Mouse (Mus musculus): ENCODE measurements around the gene Olfr877. TPM values are rescaled to one million over a fixed set of nuclear protein-coding genes. Genes with fewer than 3 reads are reported as not detected.

Olfr877 gene
- not detected in 2 replicates for polyA plus RNA-seq (2016; fragmentation: Nextera tagmentation; extraction: Ambion mirVana)

DNA sequence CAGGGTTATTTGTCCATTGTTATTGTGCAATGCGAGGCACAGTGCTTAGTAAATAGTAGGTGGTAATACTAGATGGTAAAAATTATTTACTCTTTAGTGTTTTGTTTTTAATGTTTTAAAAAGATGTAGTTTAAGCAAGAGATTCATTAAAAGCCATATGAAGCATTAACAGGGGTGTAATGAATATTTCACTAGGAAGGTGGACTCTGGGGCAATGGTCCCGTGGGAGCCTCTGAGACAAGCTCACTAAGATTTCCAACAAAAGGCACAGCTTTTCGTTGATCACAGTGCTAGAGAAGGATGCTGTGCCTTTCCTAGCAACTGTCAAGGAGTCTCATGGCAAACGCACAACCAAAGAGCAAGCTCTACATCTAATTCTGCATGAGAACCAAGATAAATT lies at the start of gene Olfr877:
TSS of gene Olfr877 (plus strand) at position 301 of the 400 bp plus-strand sequence.
- Histone ChIP-seq H3K9me3 (no peaks in the 10 kb centered on the region), H3K27me3 (ENCODE audit: insufficient read depth, poor library complexity, severe bottlenecking) (no peaks in the 10 kb centered on the region), H3K4me3 (no peak within 1 kb of the TSS), H3K36me3 (no peaks in the 10 kb centered on the region), H3K4me1 (no peaks in the 10 kb centered on the region), H3K27ac (no peak within 1 kb of the TSS)
- 80% methylated on average over 4 of the region's 4 CpGs for WGBS
- DNase-seq (ENCODE audit: low spot score), result no peak

DNA sequence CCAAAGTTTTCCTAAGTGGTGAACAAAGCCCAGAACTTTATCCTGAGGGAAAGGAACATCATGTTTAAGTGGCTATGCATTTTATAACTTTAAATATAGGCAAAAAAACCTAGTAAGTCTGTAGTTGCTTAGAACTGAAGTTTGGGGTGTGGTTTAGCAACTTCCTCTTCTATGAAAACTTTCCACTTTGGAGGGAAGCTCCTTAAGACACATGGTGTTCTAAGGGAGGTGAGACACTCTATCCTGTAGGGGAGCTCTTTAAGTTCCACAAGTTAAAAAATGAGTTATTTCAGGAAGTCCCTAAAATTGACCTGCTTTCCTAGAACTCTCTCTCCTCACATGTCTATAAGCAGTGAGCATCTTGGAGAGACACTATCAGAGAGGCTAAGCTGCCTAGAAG lies 46.8 kb upstream of the Olfr877 start:
- Histone ChIP-seq H3K27me3 (ENCODE audit: insufficient read depth, poor library complexity, severe bottlenecking) (no peaks in the 10 kb centered on the region), H3K9me3 (no peaks in the 10 kb centered on the region), H3K27ac (no peak overlapping the region), H3K4me3 (no peak overlapping the region), H3K4me1 (no peaks in the 10 kb centered on the region), H3K36me3 (no peaks in the 10 kb centered on the region)
- DNase-seq (ENCODE audit: low spot score), result no peak

DNA sequence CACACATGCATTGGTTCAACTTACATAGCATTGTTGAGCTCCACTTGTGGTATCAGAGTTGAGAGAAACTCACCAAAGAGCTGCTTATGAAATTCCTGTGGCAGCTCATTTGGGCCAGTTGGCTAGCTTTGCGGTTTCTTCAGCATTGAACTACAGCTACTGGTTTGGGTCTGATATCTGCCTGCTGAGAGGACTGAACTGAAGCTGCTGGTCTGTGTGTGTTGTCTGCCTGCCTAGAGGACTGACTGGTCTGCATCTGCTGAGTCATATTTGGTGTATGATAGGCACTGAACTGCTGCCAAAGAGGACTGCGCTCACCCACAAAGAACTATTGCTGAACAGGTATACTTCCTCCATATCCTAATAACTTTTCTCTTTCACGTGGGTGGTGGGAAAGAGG lies 45.6 kb upstream of the Olfr877 start:
- Histone ChIP-seq H3K27me3 (ENCODE audit: insufficient read depth, poor library complexity, severe bottlenecking) (no peaks in the 10 kb centered on the region), H3K9me3 (no peaks in the 10 kb centered on the region)
- WGBS, result 87% methylated on average over 3 of the region's 3 CpGs

DNA sequence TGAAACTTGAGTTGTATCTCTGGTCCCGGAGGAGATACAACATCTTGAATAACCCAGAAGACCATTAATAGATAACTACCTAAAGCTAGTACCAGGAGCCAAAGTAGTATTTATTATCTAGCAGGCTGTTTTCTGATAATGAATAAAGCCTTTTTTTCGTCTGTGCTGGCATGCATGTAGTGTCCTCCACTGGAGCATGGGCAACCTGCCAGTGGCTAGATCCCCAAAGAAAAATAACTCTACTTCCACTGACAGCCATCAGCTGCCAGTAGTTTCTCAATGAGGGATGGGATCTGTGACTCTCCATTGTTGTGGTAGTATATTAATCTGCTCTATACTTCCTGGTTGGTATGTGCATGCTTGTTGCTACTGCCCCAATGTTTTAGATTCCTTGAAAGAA lies 45.1 kb upstream of the Olfr877 start:
- no peak overlapping the region for H3K27ac ChIP-seq
- DNase-seq (ENCODE audit: low spot score), result no peak
- WGBS, result 66% methylated on average over 2 of the region's 2 CpGs

More for the DNA sequence above, 45.6 kb upstream of the Olfr877 start:
- no peak for DNase-seq (ENCODE audit: low spot score)
- no peaks in the 10 kb centered on the region for H3K36me3 ChIP-seq
- no peaks in the 10 kb centered on the region for H3K4me1 ChIP-seq
- no peak overlapping the region for H3K4me3 ChIP-seq
- H3K27ac ChIP-seq, result no peak overlapping the region

DNA sequence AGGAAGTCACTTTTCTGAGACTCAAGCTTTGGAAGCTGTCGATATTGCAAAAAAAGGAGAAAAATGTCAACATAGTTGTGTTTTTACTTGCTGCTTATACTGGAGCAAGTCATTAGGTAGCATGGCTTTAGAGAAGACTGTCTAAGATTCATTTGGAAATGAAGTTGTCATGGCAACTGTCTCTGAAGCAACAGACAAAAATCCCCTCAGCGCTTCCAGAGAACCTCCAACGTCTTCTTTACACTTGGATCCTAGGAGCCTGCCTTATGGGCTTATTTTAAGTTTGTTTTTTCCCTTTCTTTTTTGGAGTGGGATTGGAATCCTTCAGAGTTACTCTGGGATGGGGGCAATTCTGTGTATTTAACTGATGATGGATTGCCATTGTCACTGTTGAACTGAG lies 39.4 kb upstream of the Olfr877 start:
- 84% methylated on average over 3 of the region's 3 CpGs for WGBS
- H3K4me3 ChIP-seq, result no peak overlapping the region
- H3K27me3 ChIP-seq (ENCODE audit: insufficient read depth, poor library complexity, severe bottlenecking), result no peaks in the 10 kb centered on the region
- no peaks in the 10 kb centered on the region for H3K4me1 ChIP-seq
- no peaks in the 10 kb centered on the region for H3K9me3 ChIP-seq
- no peaks in the 10 kb centered on the region for H3K36me3 ChIP-seq
- H3K27ac ChIP-seq, result no peak overlapping the region
- no peak for DNase-seq (ENCODE audit: low spot score)

More for the DNA sequence above, 45.1 kb upstream of the Olfr877 start:
- H3K4me3 ChIP-seq, result no peak overlapping the region
- H3K9me3 ChIP-seq, result no peaks in the 10 kb centered on the region
- no peaks in the 10 kb centered on the region for H3K36me3 ChIP-seq
- H3K27me3 ChIP-seq (ENCODE audit: insufficient read depth, poor library complexity, severe bottlenecking), result no peaks in the 10 kb centered on the region
- H3K4me1 ChIP-seq, result no peaks in the 10 kb centered on the region

DNA sequence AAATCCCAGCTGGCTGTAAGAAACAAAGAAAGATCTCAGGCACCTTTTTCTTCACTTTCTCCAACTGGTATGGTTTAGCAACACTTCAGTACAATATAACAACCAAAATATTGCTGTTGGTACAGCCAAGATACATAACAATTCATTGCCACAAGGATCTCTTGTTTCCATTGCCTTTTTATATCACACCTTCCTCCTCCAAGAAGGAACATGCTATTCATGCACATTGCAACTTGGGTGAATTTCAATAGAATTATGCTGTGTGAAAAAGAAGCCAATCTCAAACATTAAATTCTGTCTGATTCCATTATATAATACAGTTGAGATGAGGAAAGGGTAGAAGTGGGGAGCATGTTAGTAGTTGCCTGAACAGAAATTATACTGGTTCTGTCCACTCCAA lies 24.2 kb upstream of the Olfr877 start:
- Histone ChIP-seq H3K36me3 (no peaks in the 10 kb centered on the region), H3K9me3 (no peaks in the 10 kb centered on the region), H3K4me1 (no peaks in the 10 kb centered on the region), H3K27ac (no peak overlapping the region), H3K4me3 (no peak overlapping the region), H3K27me3 (ENCODE audit: insufficient read depth, poor library complexity, severe bottlenecking) (no peaks in the 10 kb centered on the region)
- no peak for DNase-seq (ENCODE audit: low spot score)

DNA sequence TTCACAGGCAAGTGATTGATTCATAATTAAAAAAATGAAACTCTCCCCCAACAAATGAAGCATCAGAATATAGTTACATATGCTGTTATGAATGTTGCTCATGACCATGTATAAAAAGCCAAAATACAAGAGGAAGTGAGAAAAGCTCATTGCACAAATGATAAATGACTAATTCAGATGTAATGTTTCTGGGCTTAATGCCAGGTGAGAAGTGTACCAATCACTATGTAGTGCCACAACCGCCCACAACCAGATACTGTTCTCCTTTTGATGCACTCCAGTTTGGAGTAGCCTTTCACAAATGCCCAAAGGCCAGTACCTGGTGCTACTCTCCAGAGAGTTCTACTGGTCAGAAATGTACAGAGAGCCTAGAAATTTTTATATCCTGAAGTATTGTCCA lies 20.7 kb upstream of the Olfr877 start:
- 73% methylated on average over 1 of the region's 1 CpGs for WGBS
- Histone ChIP-seq H3K9me3 (no peaks in the 10 kb centered on the region), H3K4me3 (no peak overlapping the region), H3K27ac (no peak overlapping the region), H3K27me3 (ENCODE audit: insufficient read depth, poor library complexity, severe bottlenecking) (no peaks in the 10 kb centered on the region), H3K4me1 (no peaks in the 10 kb centered on the region), H3K36me3 (no peaks in the 10 kb centered on the region)
- DNase-seq (ENCODE audit: low spot score), result no peak

DNA sequence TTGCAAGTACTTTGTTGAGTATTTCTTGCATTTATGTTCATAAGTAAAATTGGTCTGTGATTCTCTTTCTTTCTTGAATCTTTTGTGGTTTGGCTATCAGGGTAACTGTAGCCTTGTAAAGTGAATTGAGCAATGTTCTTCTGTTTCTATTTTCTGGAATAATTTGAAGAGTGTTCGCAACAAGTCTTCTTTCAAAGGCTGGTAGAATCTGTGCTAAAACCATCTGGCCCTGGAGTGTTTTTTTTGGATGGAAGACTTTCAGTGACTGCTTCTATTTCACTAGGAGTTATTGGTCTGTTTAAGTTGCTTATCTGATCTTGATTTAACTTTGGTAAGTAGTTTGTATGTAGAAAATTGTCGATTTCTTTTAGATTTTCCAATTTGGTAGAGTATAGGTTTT lies 4.8 kb upstream of the Olfr877 start:
- Histone ChIP-seq H3K4me3 (no peak overlapping the region), H3K27me3 (ENCODE audit: insufficient read depth, poor library complexity, severe bottlenecking) (no peaks in the 10 kb centered on the region), H3K36me3 (no peaks in the 10 kb centered on the region), H3K4me1 (no peaks in the 10 kb centered on the region), H3K27ac (no peak overlapping the region), H3K9me3 (no peaks in the 10 kb centered on the region)
- WGBS, result 71% methylated on average over 2 of the region's 2 CpGs
- no peak for DNase-seq (ENCODE audit: low spot score)

DNA sequence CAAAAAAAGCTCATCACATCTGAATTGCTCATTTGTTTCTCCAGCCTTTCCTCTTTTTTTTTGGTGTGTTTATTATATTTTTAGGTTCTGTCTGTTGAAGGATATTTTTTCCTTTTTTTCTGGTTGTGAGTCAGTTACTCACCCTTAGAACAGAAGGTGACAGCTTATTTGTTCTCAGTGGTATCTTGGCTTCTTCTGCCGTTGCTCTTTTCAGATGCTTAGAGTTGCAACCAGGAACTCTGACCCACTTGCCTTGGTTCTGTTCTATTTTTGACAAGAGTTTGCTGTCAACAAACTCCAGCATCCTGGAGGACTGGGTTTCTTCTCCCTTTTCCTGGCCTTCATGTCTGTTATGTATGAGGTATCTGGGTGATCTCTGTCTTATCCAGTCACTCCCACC lies 9.3 kb downstream of the Olfr877 start:
- Histone ChIP-seq H3K36me3 (no peaks in the 10 kb centered on the region), H3K9me3 (no peaks in the 10 kb centered on the region), H3K4me1 (no peaks in the 10 kb centered on the region), H3K27me3 (ENCODE audit: insufficient read depth, poor library complexity, severe bottlenecking) (no peaks in the 10 kb centered on the region), H3K4me3 (no peak overlapping the region), H3K27ac (no peak overlapping the region)
- 31% methylated on average over 1 of the region's 1 CpGs for WGBS
- no peak for DNase-seq (ENCODE audit: low spot score)

DNA sequence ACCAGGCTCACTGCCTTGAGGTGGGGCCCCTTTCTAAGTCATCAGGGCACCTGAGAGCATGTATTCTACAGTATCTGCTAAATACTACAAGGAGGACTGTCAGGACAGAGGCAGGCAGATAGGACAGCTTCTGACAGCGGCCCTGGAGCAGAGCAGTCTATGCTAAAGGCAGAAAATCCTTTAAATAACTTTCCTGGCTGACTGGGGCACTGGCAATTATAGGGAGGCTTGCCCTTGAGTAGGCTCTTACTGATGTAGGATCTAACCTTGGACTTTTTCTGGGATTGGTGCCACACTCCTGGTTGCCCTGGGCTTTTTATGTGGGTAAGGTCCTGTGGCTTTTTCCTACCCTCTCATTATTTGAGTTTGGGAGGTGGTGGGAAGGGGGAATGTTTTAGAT lies 16.2 kb downstream of the Olfr877 start:
- H3K27me3 ChIP-seq (ENCODE audit: insufficient read depth, poor library complexity, severe bottlenecking), result no peaks in the 10 kb centered on the region
- no peak overlapping the region for H3K4me3 ChIP-seq
- no peak for DNase-seq (ENCODE audit: low spot score)
- 29% methylated on average over 1 of the region's 1 CpGs for WGBS
- H3K36me3 ChIP-seq, result no peaks in the 10 kb centered on the region
- no peak overlapping the region for H3K27ac ChIP-seq
- H3K9me3 ChIP-seq, result no peaks in the 10 kb centered on the region
- H3K4me1 ChIP-seq, result no peaks in the 10 kb centered on the region

DNA sequence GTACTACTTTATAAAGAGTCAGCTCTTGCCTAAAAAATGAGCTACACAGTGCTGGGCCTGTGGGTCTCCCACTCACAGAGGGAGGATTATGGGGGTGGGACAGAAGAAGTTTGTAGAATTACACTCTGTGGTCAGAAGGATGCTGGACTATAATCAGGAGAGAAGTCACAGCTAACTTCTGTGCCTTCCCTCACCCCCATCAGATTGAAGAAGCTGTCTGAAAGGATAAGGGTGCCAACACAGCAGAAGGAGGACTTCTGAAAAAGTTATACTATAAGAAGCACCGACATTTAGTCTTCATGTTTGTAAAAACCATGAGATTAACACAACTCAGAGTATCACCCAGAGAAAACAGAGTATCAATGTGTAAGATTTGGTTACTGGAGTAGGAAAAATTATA lies 17.0 kb downstream of the Olfr877 start:
- WGBS, result 83% methylated on average over 1 of the region's 1 CpGs
- Histone ChIP-seq H3K4me3 (no peak overlapping the region), H3K36me3 (no peaks in the 10 kb centered on the region), H3K9me3 (no peaks in the 10 kb centered on the region), H3K4me1 (no peaks in the 10 kb centered on the region), H3K27me3 (ENCODE audit: insufficient read depth, poor library complexity, severe bottlenecking) (no peaks in the 10 kb centered on the region), H3K27ac (no peak overlapping the region)
- DNase-seq (ENCODE audit: low spot score), result no peak

DNA sequence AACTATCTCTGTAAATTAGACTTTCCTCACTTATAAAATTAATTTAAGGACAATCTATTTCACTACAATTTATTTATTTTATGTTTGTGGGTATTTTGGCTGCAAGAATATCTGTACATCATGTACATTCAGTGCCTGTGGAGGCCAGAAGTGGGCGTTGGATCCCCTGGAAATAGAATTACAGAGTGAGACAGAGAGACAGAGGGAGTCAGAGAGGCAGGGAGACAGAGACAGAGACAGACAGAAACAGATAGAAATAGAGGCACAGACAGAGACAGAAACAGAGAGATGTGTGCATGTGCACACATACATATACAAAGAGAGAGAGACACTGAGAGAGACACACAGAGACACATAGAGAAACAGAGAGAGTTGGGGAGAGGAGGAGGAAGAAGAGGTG lies 17.5 kb downstream of the Olfr877 start:
- Histone ChIP-seq H3K27me3 (ENCODE audit: insufficient read depth, poor library complexity, severe bottlenecking) (no peaks in the 10 kb centered on the region), H3K9me3 (no peaks in the 10 kb centered on the region), H3K4me3 (no peak overlapping the region), H3K4me1 (no peaks in the 10 kb centered on the region), H3K36me3 (no peaks in the 10 kb centered on the region), H3K27ac (no peak overlapping the region)
- DNase-seq (ENCODE audit: low spot score), result no peak
- 54% methylated on average over 1 of the region's 1 CpGs for WGBS

DNA sequence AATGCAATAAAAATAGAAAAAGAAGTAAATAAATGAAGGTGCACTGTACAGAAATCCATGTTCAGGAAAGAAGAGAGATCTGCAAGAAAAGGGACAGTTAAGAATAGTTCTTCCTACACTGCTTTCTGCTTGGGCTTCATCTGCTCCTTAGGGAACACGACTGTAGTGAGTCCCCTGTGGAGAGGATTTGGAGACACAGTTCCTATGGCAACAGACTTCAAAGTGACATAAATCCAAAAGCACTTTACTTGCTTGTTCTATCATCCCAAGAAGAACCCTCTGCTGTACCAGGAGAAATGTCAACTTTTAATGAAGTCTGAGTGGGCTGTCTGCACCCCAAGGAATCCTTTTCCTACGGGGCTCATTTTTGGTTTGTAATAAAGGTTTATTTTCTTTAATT lies 36.9 kb downstream of the Olfr877 start:
- 34% methylated on average over 2 of the region's 2 CpGs for WGBS
- no peaks in the 10 kb centered on the region for H3K36me3 ChIP-seq
- DNase-seq (ENCODE audit: low spot score), result no peak

DNA sequence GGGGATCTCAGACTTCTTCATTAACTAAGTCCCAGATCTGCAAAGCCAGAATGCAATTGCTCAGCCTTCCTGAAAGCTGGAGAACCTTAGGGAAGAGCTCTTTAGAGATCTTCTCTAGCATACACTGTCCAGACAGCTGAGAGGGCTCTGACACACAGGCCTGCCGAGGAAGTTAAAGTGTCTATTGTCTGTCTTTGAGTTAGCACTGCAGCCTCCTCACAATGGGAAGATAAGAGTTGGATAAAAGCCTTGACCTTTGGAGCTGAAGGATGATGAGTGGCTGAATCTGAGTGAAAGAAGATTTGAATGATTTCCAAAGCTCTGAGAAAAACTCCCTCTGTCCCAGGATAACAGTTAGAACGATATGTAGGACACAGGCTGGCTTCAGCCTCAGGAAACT lies 42.6 kb downstream of the Olfr877 start, which contains the start of gene Olfr145:
TSS of gene Olfr145 (plus strand) at position 64 of the 400 bp plus-strand sequence.
- Histone ChIP-seq H3K4me1 (no peaks in the 10 kb centered on the region), H3K27ac (no peak within 1 kb of the TSS), H3K36me3 (no peaks in the 10 kb centered on the region), H3K4me3 (no peak within 1 kb of the TSS), H3K27me3 (ENCODE audit: insufficient read depth, poor library complexity, severe bottlenecking) (no peaks in the 10 kb centered on the region), H3K9me3 (no peaks in the 10 kb centered on the region)
- 25% methylated on average over 2 of the region's 2 CpGs for WGBS
- DNase-seq (ENCODE audit: low spot score), result no peak

More for the DNA sequence above, 36.9 kb downstream of the Olfr877 start:
- H3K4me1 ChIP-seq, result no peaks in the 10 kb centered on the region
- H3K9me3 ChIP-seq, result no peaks in the 10 kb centered on the region
- H3K27me3 ChIP-seq (ENCODE audit: insufficient read depth, poor library complexity, severe bottlenecking), result no peaks in the 10 kb centered on the region
- H3K27ac ChIP-seq, result no peak overlapping the region
- H3K4me3 ChIP-seq, result no peak overlapping the region

All from heart, embryonic 10.5 days (tissue).